Mouse (Mus musculus) stomach, embryonic 14.5 days (tissue): Measurements from ENCODE around the gene Zbtb9. TPM values are rescaled to one million over a fixed set of nuclear protein-coding genes. Genes with fewer than 3 reads are reported as not detected.

Source experiments
- ATAC-seq: fragments of 200-750 bp; cut with Nextera tagmentation; 2 replicates; pipeline ENCODE4 v1.8.0; 2017; ENCODE audit warnings: low read depth, moderate TSS enrichment; ENCODE audit not compliant: insufficient number of reproducible peaks, insufficient read depth, low FRiP score
- H3K27ac ChIP-seq: fragments of 300-500 bp; sonication (generic); 2 replicates; pipeline ENCODE4 v1.5.1; 2014; ENCODE audit warnings: mild to moderate bottlenecking, low read length, moderate library complexity, mixed read lengths
- H3K27me3 ChIP-seq: fragments of 300-500 bp; sonication (generic); 2 replicates; pipeline ENCODE4 v1.6.1; 2014; ENCODE audit warnings: low read length, control low read depth, mixed read lengths; ENCODE audit not compliant: control insufficient read depth, insufficient read depth
- H3K36me3 ChIP-seq: fragments of 300-500 bp; sonication (generic); 2 replicates; pipeline ENCODE4 v1.6.1; 2014; ENCODE audit warnings: mild to moderate bottlenecking, control low read depth, low read length, moderate library complexity, mixed read lengths; ENCODE audit not compliant: control insufficient read depth, insufficient read depth
- H3K4me1 ChIP-seq: fragments of 300-500 bp; sonication (generic); 2 replicates; pipeline ENCODE4 v1.6.1; 2014; ENCODE audit warnings: low read length, control low read depth, mixed read lengths; ENCODE audit not compliant: control insufficient read depth, insufficient read depth
- H3K4me2 ChIP-seq: fragments of 300-500 bp; sonication (generic); replicated peaks from 2 replicates; pipeline ENCODE4 v1.6.1; 2014; ENCODE audit warnings: low read depth, low read length, control low read depth
- H3K4me3 ChIP-seq: fragments of 300-500 bp; sonication (generic); 2 replicates; pipeline ENCODE4 v1.5.1; 2014; ENCODE audit warnings: low read depth, low read length, control low read depth
- H3K9ac ChIP-seq: fragments of 300-500 bp; sonication (generic); replicated peaks from 2 replicates; pipeline ENCODE4 v1.6.1; 2014; ENCODE audit warnings: low read depth, mild to moderate bottlenecking, control low read depth, low read length, moderate library complexity, mixed read lengths
- H3K9me3 ChIP-seq: fragments of 300-500 bp; sonication (generic); 2 replicates; pipeline ENCODE4 v1.6.1; 2016; ENCODE audit warnings: low read depth, low read length, control low read depth; ENCODE audit not compliant: control insufficient read depth
- WGBS: fragments of 180-500 bp; shearing (Covaris S2); extraction: QIAGEN DNeasy Blood & Tissue Kit; methylation state at CpG from one replicate; pipeline ENCODE4 v1.1.7; 2014; 5-methylcytosine and 5-hydroxymethylcytosine counted together
- polyA plus RNA-seq: library from polyadenylated mRNA; unstranded; fragments of >200 nt; fragmentation: Nextera tagmentation; extraction: Ambion mirVana; gene quantifications from 2 replicates; pipeline ENCODE4 v1.2.1, GENCODE M21; 2014

Gene Zbtb9
- polyA plus RNA-seq, 1 experiment from 2014 or later, result 9.8 TPM

GRCm38 (mm10) chr17:26945824-26946495 lies 27.0 kb upstream of the Zbtb9 start:
- ATAC-seq, result no peak
- peak overlapping the region; percentile 53 for H3K9ac ChIP-seq
- peaks cover 42% of the 10 kb centered on the region for H3K4me1 ChIP-seq
- peak overlapping the region; percentile 72 for H3K27ac ChIP-seq
- H3K36me3 ChIP-seq, result no peaks in the 10 kb centered on the region
- H3K4me3 ChIP-seq, result peak overlapping the region; percentile 35
- 27% methylated on average over 13 of the region's 13 CpGs for WGBS
- no peaks in the 10 kb centered on the region for H3K27me3 ChIP-seq
- H3K9me3 ChIP-seq, result no peaks in the 10 kb centered on the region
- peak overlapping the region; percentile 82 for H3K4me2 ChIP-seq

GRCm38 (mm10) chr17:26946567-26946966 lies 26.4 kb upstream of the Zbtb9 start:
- 3% methylated on average over 37 of the region's 37 CpGs for WGBS
- H3K36me3 ChIP-seq, result no peaks in the 10 kb centered on the region
- H3K27me3 ChIP-seq, result no peaks in the 10 kb centered on the region
- peak overlapping the region; percentile 72 for H3K27ac ChIP-seq
- H3K4me2 ChIP-seq, result peak overlapping the region; percentile 82
- H3K4me3 ChIP-seq, result peak overlapping the region; percentile 35
- H3K9ac ChIP-seq, result peak overlapping the region; percentile 53
- ATAC-seq, result peak; percentile 51
- H3K9me3 ChIP-seq, result no peaks in the 10 kb centered on the region
- H3K4me1 ChIP-seq, result peaks cover 45% of the 10 kb centered on the region

GRCm38 (mm10) chr17:26947231-26948100 lies 25.5 kb upstream of the Zbtb9 start:
- 58% methylated on average over 12 of the region's 12 CpGs for WGBS
- H3K27ac ChIP-seq, result peak overlapping the region; percentile 72; the same call in 1 of the 2 replicates
- H3K4me2 ChIP-seq, result peak overlapping the region; percentile 82; the same call in 1 of the 2 replicates
- H3K36me3 ChIP-seq, result no peaks in the 10 kb centered on the region
- peak overlapping the region; percentile 35; the same call in 1 of the 2 replicates for H3K4me3 ChIP-seq
- no peaks in the 10 kb centered on the region for H3K9me3 ChIP-seq
- H3K27me3 ChIP-seq, result no peaks in the 10 kb centered on the region
- ATAC-seq, result no peak
- no peak overlapping the region for H3K9ac ChIP-seq
- peaks cover 52% of the 10 kb centered on the region for H3K4me1 ChIP-seq

GRCm38 (mm10) chr17:26948316-26949050 lies 24.5 kb upstream of the Zbtb9 start:
- Histone ChIP-seq H3K4me1 (peaks cover 58% of the 10 kb centered on the region), H3K4me2 (peak overlapping the region; percentile 82), H3K27me3 (no peaks in the 10 kb centered on the region), H3K36me3 (no peaks in the 10 kb centered on the region), H3K9ac (peak overlapping the region; percentile 53), H3K27ac (peak overlapping the region; percentile 55; the same call in 1 of the 2 replicates), H3K9me3 (no peaks in the 10 kb centered on the region), H3K4me3 (peak overlapping the region; percentile 55)
- WGBS, result under 1% methylated on average over 33 of the region's 87 CpGs
- ATAC-seq, result no peak

GRCm38 (mm10) chr17:26949051-26949577 lies 23.9 kb upstream of the Zbtb9 start:
- Histone ChIP-seq H3K4me1 (peaks cover 59% of the 10 kb centered on the region), H3K9me3 (no peaks in the 10 kb centered on the region), H3K4me2 (peak overlapping the region; percentile 82), H3K36me3 (no peaks in the 10 kb centered on the region), H3K27me3 (no peaks in the 10 kb centered on the region), H3K27ac (peak overlapping the region; percentile 27; the same call in 1 of the 2 replicates), H3K9ac (peak overlapping the region; percentile 53), H3K4me3 (peak overlapping the region; percentile 55)
- 8% methylated on average over 14 of the region's 14 CpGs for WGBS
- no peak for ATAC-seq

- Histone ChIP-seq H3K4me2 (0 out of 2 replicates have a peak overlapping the region, but pooled peaks have one; percentile 82), H3K27me3 (no peaks in the 10 kb centered on the region), H3K4me3 (no peak overlapping the region), H3K9me3 (no peaks in the 10 kb centered on the region), H3K9ac (no peak overlapping the region), H3K27ac (no peak overlapping the region; the same call in 1 of the 2 replicates), H3K36me3 (no peaks in the 10 kb centered on the region), H3K4me1 (peaks cover 59% of the 10 kb centered on the region)
- ATAC-seq, result no peak
- 43% methylated on average over 5 of the region's 5 CpGs for WGBS
These were observed 23.1 kb upstream of the Zbtb9 start for GRCm38 (mm10) chr17:26949866-26950265.

GRCm38 (mm10) chr17:26950560-26951288 lies 22.2 kb upstream of the Zbtb9 start:
- no peaks in the 10 kb centered on the region for H3K27me3 ChIP-seq
- ATAC-seq, result no peak
- peak overlapping the region; percentile 10; the same call in 1 of the 2 replicates for H3K9ac ChIP-seq
- no peaks in the 10 kb centered on the region for H3K9me3 ChIP-seq
- no peak overlapping the region for H3K27ac ChIP-seq
- 21% methylated on average over 7 of the region's 7 CpGs for WGBS
- peak overlapping the region; percentile 23 for H3K4me3 ChIP-seq
- 0 out of 2 replicates have a peak, but pooled peaks cover 4% of the 10 kb centered on the region for H3K36me3 ChIP-seq
- peak overlapping the region; percentile 58 for H3K4me2 ChIP-seq
- H3K4me1 ChIP-seq, result peaks cover 55% of the 10 kb centered on the region
